Mouse (Mus musculus) gastrocnemius, postnatal 36 days (tissue): ENCODE measurements around the gene Olfr1437. TPM values are rescaled to one million over a fixed set of nuclear protein-coding genes. Genes with fewer than 3 reads are reported as not detected.
"Not testable (repeated sequence)": the region's sequence is repeated elsewhere in the genome, so short reads cannot be mapped to it uniquely, and the experiment has no call there.

ENCODE experiments used
- DNase-seq, 2 experiments: peaks; one replicate each; pipeline ENCODE4 v3.0.0; 2022
- intact Hi-C: fragments of 180-260 bp; cut with DNase I; formaldehyde crosslinking; loops from one replicate; pipeline ENCODE4 v1.15.1; 2025
- long read RNA-seq, 2 experiments: library from polyadenylated mRNA; stranded (forward); transcript quantifications; one replicate each; pipeline ENCODE4 v2.0.0; 2021
- total RNA-seq, 2 experiments: library from RNA; stranded (reverse); gene quantifications; 2 replicates each; pipeline ENCODE4 v1.2.3; 2021

The Olfr1437 gene
- not detected for total RNA-seq
- long read RNA-seq, experiment 1: 0 reads
- long read RNA-seq, experiment 2: 0 reads

DNA sequence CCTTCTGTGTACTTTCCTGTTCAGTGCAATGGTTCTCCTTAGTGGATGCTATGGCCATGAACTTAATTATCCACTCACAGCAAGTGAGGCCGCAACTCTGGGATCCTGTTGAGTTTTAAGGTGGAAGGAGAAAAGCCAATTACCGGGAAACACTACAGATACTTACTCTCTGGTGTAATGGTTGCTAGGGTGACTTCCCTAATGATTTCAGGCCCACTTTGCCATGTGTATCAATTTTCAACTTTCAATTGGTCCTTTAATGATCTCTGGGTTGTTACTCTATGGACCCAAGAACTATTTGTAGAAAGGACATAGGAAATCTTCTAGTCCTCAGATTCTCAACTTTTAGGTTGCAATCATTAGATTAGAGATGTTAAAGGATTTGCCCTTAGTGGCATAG lies at the start of gene Olfr1437:
TSS of gene Olfr1437 (minus strand) at position 101 of the 400 bp plus-strand sequence.
- intact Hi-C loops: no loop called here
- DNase-seq: no peak

- DNase-seq: no peak
- intact Hi-C loops: no loop called here
Observed at GRCm38 (mm10) chr19:12374465-12375025, 49.6 kb upstream of the Olfr1437 start.

- no peak for DNase-seq
- intact Hi-C loops: no loop called here
Observed at GRCm38 (mm10) chr19:12373004-12373403, 48.1 kb upstream of the Olfr1437 start.

GRCm38 (mm10) chr19:12335810-12336209 lies 10.9 kb upstream of the Olfr1437 start, which contains the start of gene Olfr1438-ps1:
Gene Olfr1438-ps1, minus strand, starts transcription at chr19:12335910.
- no peak for DNase-seq
- intact Hi-C loops: no loop called here

- DNase-seq, intact Hi-C loops: not testable (repeated sequence)
Observed at GRCm38 (mm10) chr19:12299030-12299429, 25.9 kb downstream of the Olfr1437 start, which contains the start of gene Olfr1436. Gene Olfr1436, minus strand, starts transcription at chr19:12299130.

DNA sequence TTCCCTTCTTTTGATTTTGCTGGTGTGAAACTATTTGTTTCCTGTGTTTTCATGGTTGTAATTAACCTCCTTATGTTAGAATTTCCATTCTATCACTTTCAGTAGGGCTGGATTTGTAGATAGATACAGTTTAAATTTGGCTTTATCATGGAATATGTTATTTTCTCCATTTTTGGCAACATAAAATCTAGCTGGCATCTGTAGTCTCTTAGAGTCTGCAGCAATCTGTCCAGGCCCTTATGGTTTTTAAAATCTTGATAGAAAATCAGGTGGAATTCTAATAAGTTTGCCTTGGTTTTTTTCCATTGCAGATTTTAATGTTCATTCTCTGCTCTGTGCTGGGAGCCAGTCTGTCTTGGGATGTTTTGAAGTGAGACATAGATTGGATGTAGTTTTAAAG lies 31.9 kb downstream of the Olfr1437 start:
- no peak for DNase-seq
- intact Hi-C loops: no loop called here

- intact Hi-C loops: no loop called here
- no peak for DNase-seq
Observed at GRCm38 (mm10) chr19:12279554-12279953, 45.3 kb downstream of the Olfr1437 start, which contains the start of gene Olfr1434. Gene Olfr1434, plus strand, starts transcription at chr19:12279854.

Other genes with a start within 250 kb of the Olfr1437 start
- not detected for gene Olfr1425, start 247.4 kb downstream of the Olfr1437 start, total RNA-seq
- not detected for gene Olfr1426, start 233.1 kb downstream of the Olfr1437 start, total RNA-seq
- gene Olfr1427, start 221.8 kb downstream of the Olfr1437 start, total RNA-seq: not detected
- gene Olfr1428, start 209.2 kb downstream of the Olfr1437 start, total RNA-seq: not detected
- gene Olfr76, start 201.9 kb downstream of the Olfr1437 start, total RNA-seq: not detected
- gene Olfr1555-ps1, start 155.0 kb downstream of the Olfr1437 start, total RNA-seq: not detected
- not detected for gene Olfr1431, start 124.5 kb downstream of the Olfr1437 start, total RNA-seq
- gene Olfr1432, start 92.5 kb downstream of the Olfr1437 start, total RNA-seq: not detected
- gene Olfr262, start 83.4 kb downstream of the Olfr1437 start, total RNA-seq: not detected
- gene Olfr235, start 64.1 kb downstream of the Olfr1437 start, total RNA-seq: not detected
- not detected for gene Olfr1434, start 45.2 kb downstream of the Olfr1437 start, total RNA-seq
- not detected for gene Olfr1436, start 26.0 kb downstream of the Olfr1437 start, total RNA-seq
- gene Olfr1438-ps1, start 10.8 kb upstream of the Olfr1437 start, total RNA-seq: not detected
- gene Olfr1440, start 62.2 kb upstream of the Olfr1437 start, total RNA-seq: not detected
- not detected for gene Olfr1441, start 92.3 kb upstream of the Olfr1437 start, total RNA-seq
- gene Pfpl, start 102.8 kb upstream of the Olfr1437 start, total RNA-seq: not detected
- gene Mpeg1, start 135.7 kb upstream of the Olfr1437 start, total RNA-seq: 1 to 10 TPM; 1.1 to 2.7 TPM
- gene Dtx4, start 176.4 kb upstream of the Olfr1437 start, total RNA-seq: 1 to 10 TPM; 5.2 to 5.3 TPM
- gene Fam111a, start 220.6 kb upstream of the Olfr1437 start, total RNA-seq: 1 to 10 TPM; 1.9 to 2.1 TPM